Mouse (Mus musculus) MEL (cell line): ENCODE data around the gene Lrrc20. TPM values are rescaled to one million over a fixed set of nuclear protein-coding genes. Genes with fewer than 3 reads are reported as not detected.

Source experiments
- DNase-seq: peaks from one replicate; pipeline ENCODE4 v3.0.0; 2011; ENCODE audit warnings: low read depth, low spot score
- H3K27ac ChIP-seq: 2 replicates; pipeline ENCODE4 v1.5.1; 2012; ENCODE audit warnings: low read depth, mild to moderate bottlenecking, control low read depth, low read length, moderate library complexity; ENCODE audit not compliant: control insufficient read depth
- H3K27me3 ChIP-seq, 2 experiments: fragments of 150-350 bp in 1 of 2; sonication (generic) in 1 of 2; 2 replicates each; pipeline ENCODE4 v1.6.1; 2012; ENCODE audit warnings: low read length in 2 of 2, mild to moderate bottlenecking in 2 of 2, improper control_type of control experiment in 1 of 2, moderate library complexity in 1 of 2; ENCODE audit not compliant: insufficient read depth in 2 of 2, control insufficient read depth in 1 of 2
- H3K36me3 ChIP-seq, 2 experiments: 2 replicates each; pipeline ENCODE4 v1.6.1; 2012 to 2014; ENCODE audit warnings: low read length in 2 of 2, improper control_type of control experiment in 1 of 2, inconsistent platforms in 1 of 2, mild to moderate bottlenecking in 1 of 2; ENCODE audit not compliant: insufficient read depth in 2 of 2, control insufficient read depth in 1 of 2
- H3K4me1 ChIP-seq, 2 experiments: fragments of 150-350 bp in 1 of 2; sonication (generic) in 1 of 2; 2 replicates each; pipeline ENCODE4 v1.6.1; 2012; ENCODE audit warnings: low read length in 2 of 2, improper control_type of control experiment in 1 of 2, mild to moderate bottlenecking in 1 of 2; ENCODE audit not compliant: insufficient read depth in 2 of 2, control insufficient read depth in 1 of 2
- H3K4me3 ChIP-seq, 2 experiments: fragments of 150-350 bp in 1 of 2; sonication (generic) in 1 of 2; 2 replicates each; pipeline ENCODE4 v1.5.1; 2012; ENCODE audit warnings: low read depth in 2 of 2, low read length in 2 of 2, mild to moderate bottlenecking in 2 of 2, moderate library complexity in 2 of 2, control low read depth in 1 of 2, improper control_type of control experiment in 1 of 2; ENCODE audit not compliant: control insufficient read depth in 1 of 2, insufficient read depth in 1 of 2
- H3K79me2 ChIP-seq: 2 replicates; pipeline ENCODE4 v1.6.1; 2012; ENCODE audit warnings: mild to moderate bottlenecking, low read length, moderate library complexity; ENCODE audit not compliant: control insufficient read depth, poor library complexity, insufficient read depth
- H3K9ac ChIP-seq: 2 replicates; pipeline ENCODE4 v1.6.1; 2012; ENCODE audit warnings: low read depth, mild to moderate bottlenecking, control low read depth, low read length, moderate library complexity; ENCODE audit not compliant: control insufficient read depth, poor library complexity, severe bottlenecking
- H3K9me3 ChIP-seq: fragments of 150-350 bp; sonication (generic); replicated peaks from 2 replicates; pipeline ENCODE4 v1.6.1; 2012; ENCODE audit warnings: mild to moderate bottlenecking, low read length, improper control_type of control experiment, moderate library complexity; ENCODE audit not compliant: insufficient read depth
- CHD1 ChIP-seq: IDR thresholded peaks from 2 replicates; pipeline ENCODE4 v1.6.1; 2012; ENCODE audit warnings: low read depth, mild to moderate bottlenecking, inconsistent platforms, low read length, improper control_type of control experiment
- CHD2 ChIP-seq: IDR thresholded peaks from 2 replicates; pipeline ENCODE4 v1.6.1; 2011; ENCODE audit warnings: low read length, improper control_type of control experiment
- CTCF ChIP-seq, 3 experiments: IDR thresholded peaks in 2 of 3; conservative IDR thresholded peaks in 1 of 3; 2 replicates each; pipeline ENCODE4 v1.5.1; 2011 to 2012; ENCODE audit warnings: low read length in 3 of 3, low read depth in 2 of 3, mild to moderate bottlenecking in 2 of 3, improper control_type of control experiment in 1 of 3, inconsistent platforms in 1 of 3, mixed read lengths in 1 of 3, moderate library complexity in 1 of 3; ENCODE audit not compliant: control insufficient read depth in 1 of 3, insufficient read depth in 1 of 3, poor library complexity in 1 of 3, severe bottlenecking in 1 of 3
- ETS1 ChIP-seq: IDR thresholded peaks from 2 replicates; pipeline ENCODE4 v1.6.1; 2012; ENCODE audit warnings: low read depth, mild to moderate bottlenecking, inconsistent platforms, low read length, improper control_type of control experiment, moderate library complexity
- HCFC1 ChIP-seq: IDR thresholded peaks from 2 replicates; pipeline ENCODE4 v1.6.1; 2012; ENCODE audit warnings: low read depth, mild to moderate bottlenecking, inconsistent platforms, low read length, improper control_type of control experiment, moderate library complexity
- KAT2A ChIP-seq: conservative IDR thresholded peaks from 2 replicates; pipeline ENCODE4 v1.6.1; 2012; ENCODE audit warnings: low read depth, low read length, improper control_type of control experiment, inconsistent platforms
- MAX ChIP-seq: IDR thresholded peaks from 2 replicates; pipeline ENCODE4 v1.6.1; 2011; ENCODE audit warnings: low read length, improper control_type of control experiment
- MYB ChIP-seq: IDR thresholded peaks from 2 replicates; pipeline ENCODE4 v1.6.1; 2011; ENCODE audit warnings: mild to moderate bottlenecking, low read depth, low read length, improper control_type of control experiment
- MYC ChIP-seq: IDR thresholded peaks from 2 replicates; pipeline ENCODE4 v1.6.1; 2011; ENCODE audit warnings: low read depth, mild to moderate bottlenecking, low read length, improper control_type of control experiment, moderate library complexity
- NELFE ChIP-seq: IDR thresholded peaks from 2 replicates; pipeline ENCODE4 v1.6.1; 2011; ENCODE audit warnings: low read depth, low read length, improper control_type of control experiment
- POLR2AphosphoS5 ChIP-seq: IDR thresholded peaks from 2 replicates; pipeline ENCODE4 v1.6.1; 2012; ENCODE audit warnings: low read depth, borderline replicate concordance, mild to moderate bottlenecking, inconsistent platforms, low read length, moderate library complexity, mixed read lengths
- RAD21 ChIP-seq: IDR thresholded peaks from 2 replicates; pipeline ENCODE4 v1.6.1; 2011; ENCODE audit warnings: mild to moderate bottlenecking, low read depth, low read length, improper control_type of control experiment
- RCOR1 ChIP-seq: IDR thresholded peaks from 2 replicates; pipeline ENCODE4 v1.6.1; 2012; ENCODE audit warnings: low read depth, mild to moderate bottlenecking, inconsistent platforms, low read length, improper control_type of control experiment
- SIN3A ChIP-seq: IDR thresholded peaks from 2 replicates; pipeline ENCODE4 v1.6.1; 2012; ENCODE audit warnings: low read length, improper control_type of control experiment, inconsistent platforms
- SMC3 ChIP-seq: IDR thresholded peaks from 2 replicates; pipeline ENCODE4 v1.6.1; 2011; ENCODE audit warnings: low read depth, low read length, improper control_type of control experiment
- TAL1 ChIP-seq: IDR thresholded peaks from 2 replicates; pipeline ENCODE4 v1.6.1; 2012; ENCODE audit warnings: mild to moderate bottlenecking, inconsistent platforms, low read length, moderate library complexity, mixed read lengths
- TBP ChIP-seq: IDR thresholded peaks from 2 replicates; pipeline ENCODE4 v1.8.0; 2011; ENCODE audit warnings: low read depth, low read length, improper control_type of control experiment
- ZC3H11A ChIP-seq: IDR thresholded peaks from 2 replicates; pipeline ENCODE4 v1.6.1; 2012; ENCODE audit warnings: low read depth, mild to moderate bottlenecking, inconsistent platforms, low read length, improper control_type of control experiment
- ZNF384 ChIP-seq: IDR thresholded peaks from 2 replicates; pipeline ENCODE4 v1.6.1; 2012; ENCODE audit warnings: low read depth, mild to moderate bottlenecking, inconsistent platforms, low read length, improper control_type of control experiment
- polyA plus RNA-seq, 2 experiments: library from polyadenylated mRNA; stranded (reverse) in 1 of 2; unstranded in 1 of 2; fragments of >175 nt in 1 of 2; fragments of >200 nt in 1 of 2; gene quantifications; 2 replicates each; pipeline versions ENCODE4 v1.2.1 to v1.2.4; 2012; ENCODE audit warnings: low replicate concordance in 2 of 2, low read depth in 1 of 2; ENCODE audit not compliant: insufficient read length in 2 of 2, insufficient read depth in 1 of 2, missing spikeins in 1 of 2
- total RNA-seq: library from RNA; depleted of rRNA; stranded (reverse); fragments of 300-350 nt; gene quantifications from 2 replicates; pipeline ENCODE4 v1.2.3, GENCODE M21; 2012

The Lrrc20 gene
- total and polyA plus RNA-seq, 3 experiments: 7.6 to 14.7 TPM; not detected in 1

DNA sequence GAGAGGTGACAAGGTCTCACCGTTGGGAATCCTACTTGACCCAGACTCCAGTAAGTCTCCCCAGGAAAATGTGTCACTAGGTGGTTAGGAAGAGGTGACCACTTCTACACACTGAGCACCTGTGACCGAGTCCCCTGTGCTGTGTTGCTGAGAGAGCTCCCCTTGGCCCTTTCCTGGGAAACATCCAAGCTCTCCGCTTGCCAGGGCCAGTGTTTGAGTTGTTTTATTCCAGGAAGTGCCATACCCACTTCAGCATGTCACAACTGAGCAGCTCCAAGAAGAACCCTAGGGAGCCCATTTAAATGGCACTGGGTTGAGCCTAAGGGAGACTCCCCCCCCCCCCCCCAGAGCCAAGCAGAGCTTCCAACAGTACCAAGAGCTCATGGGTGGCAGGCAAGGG lies 150.9 kb downstream of the Lrrc20 start:
- no peak overlapping the region for H3K4me3 ChIP-seq
- H3K36me3 ChIP-seq: no peaks in the 10 kb centered on the region
- H3K4me1 ChIP-seq: no peaks in the 10 kb centered on the region
- no peak overlapping the region for H3K27ac ChIP-seq
- no peaks in the 10 kb centered on the region for H3K79me2 ChIP-seq
- H3K9ac ChIP-seq: no peak overlapping the region
- no peaks in the 10 kb centered on the region for H3K27me3 ChIP-seq
- H3K9me3 ChIP-seq: no peaks in the 10 kb centered on the region
- no peak for DNase-seq
- no peak for TF ChIP-seq NELFE
- TF ChIP-seq ZC3H11A: no peak
- TF ChIP-seq RAD21: no peak
- TF ChIP-seq MYC: no peak
- no peak for TF ChIP-seq POLR2AphosphoS5
- TF ChIP-seq KAT2A: no peak
- TF ChIP-seq SMC3: no peak
- TF ChIP-seq RCOR1: no peak
- no peak for TF ChIP-seq MAX
- no peak for TF ChIP-seq ETS1
- no peak for TF ChIP-seq CTCF (IDR thresholded peaks at IDR 0.05 in 2 of 3, conservative IDR thresholded peaks at IDR 0.05 in 1 of 3; ENCODE audit: control insufficient read depth in 1 of 3, insufficient read depth in 1 of 3, low read depth in 2 of 3, low read length in 3 of 3, poor library complexity in 1 of 3, severe bottlenecking in 1 of 3)
- TF ChIP-seq SIN3A: no peak
- TF ChIP-seq CHD2: no peak
- TF ChIP-seq ZNF384: no peak
- TF ChIP-seq TBP: no peak
- no peak for TF ChIP-seq MYB

DNA sequence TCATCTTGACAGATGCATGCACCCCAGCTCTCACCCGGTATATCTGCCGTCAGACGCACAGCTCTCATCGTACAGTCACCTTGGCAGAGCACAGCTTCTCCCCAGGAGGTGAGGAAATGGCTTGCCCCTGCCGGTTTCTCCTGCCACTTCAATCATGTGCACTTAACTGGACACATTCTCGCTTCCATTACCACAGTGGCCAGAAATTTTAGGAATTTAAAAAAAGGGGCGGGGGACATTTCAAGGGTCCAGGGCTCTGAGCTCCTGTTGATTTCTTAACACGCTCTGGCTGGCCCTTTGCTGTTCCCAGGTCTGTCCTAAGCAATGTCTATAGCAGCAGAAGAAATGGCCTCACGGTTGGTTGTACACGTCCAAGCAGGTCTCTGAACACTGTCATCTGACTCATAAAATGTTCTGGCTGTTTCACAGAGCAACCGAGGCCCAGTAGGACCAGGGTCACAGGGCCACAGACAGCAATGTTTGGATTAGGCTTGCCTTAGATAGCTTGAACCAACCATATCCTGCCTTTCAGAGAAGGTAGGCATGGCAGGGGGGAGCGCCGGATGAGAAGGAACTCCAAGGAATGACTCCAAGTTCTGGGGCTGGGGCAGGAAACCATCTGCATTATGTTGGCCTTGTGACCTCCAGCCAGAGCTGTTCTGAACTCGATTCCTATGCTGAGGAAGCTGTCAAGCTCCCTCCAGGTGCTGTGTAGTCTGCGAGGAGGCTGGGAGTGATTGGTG lies 151.8 kb downstream of the Lrrc20 start:
- H3K27me3 ChIP-seq: no peaks in the 10 kb centered on the region; a peak in 1 of 4 replicates
- H3K4me3 ChIP-seq: no peak overlapping the region
- H3K36me3 ChIP-seq: no peaks in the 10 kb centered on the region
- no peaks in the 10 kb centered on the region for H3K79me2 ChIP-seq
- no peaks in the 10 kb centered on the region for H3K9me3 ChIP-seq
- H3K9ac ChIP-seq: no peak overlapping the region
- DNase-seq: no peak
- H3K4me1 ChIP-seq: no peaks in the 10 kb centered on the region
- no peak overlapping the region for H3K27ac ChIP-seq
- TF ChIP-seq POLR2AphosphoS5 (no peak), CHD2 (no peak), HCFC1 (no peak), SMC3 (no peak), TAL1 (no peak), CHD1 (no peak), NELFE (no peak), ZNF384 (no peak)
- TF ChIP-seq, all 39 proteins: peak for 0
